Mouse (Mus musculus): ENCODE data around the gene Cracr2b. TPM values are rescaled to one million over a fixed set of nuclear protein-coding genes. Genes with fewer than 3 reads are reported as not detected.

The Cracr2b gene
- total and polyA plus RNA-seq, 2 experiments = 3.7 to 8.7 TPM

- H3K27me3 ChIP-seq (ENCODE audit: control insufficient read depth, insufficient read depth, low read length) = no peaks in the 10 kb centered on the region
- no peaks in the 10 kb centered on the region for H3K4me1 ChIP-seq (ENCODE audit: control insufficient read depth, insufficient read depth, low read length)
- no peak overlapping the region for H3K9ac ChIP-seq (ENCODE audit: low read depth, low read length)
- H3K36me3 ChIP-seq (ENCODE audit: control insufficient read depth, insufficient read depth, low read length) = no peaks in the 10 kb centered on the region
- no peak for DNase-seq (ENCODE audit: extremely low read depth, low read depth, low spot score)
- no peak overlapping the region for H3K27ac ChIP-seq (replicated peaks; ENCODE audit: insufficient read depth, low read depth, low read length)
- H3K4me3 ChIP-seq (ENCODE audit: insufficient read depth, low read depth, low read length) = no peak overlapping the region
- TF ChIP-seq CTCF (IDR thresholded peaks at IDR 0.05; ENCODE audit: low read depth, low read length) = no peak
- TF ChIP-seq POLR2A (IDR thresholded peaks at IDR 0.05; ENCODE audit: extremely low read depth, insufficient read depth, low read length) = no peak
- no peaks in the 10 kb centered on the region for H3K79me2 ChIP-seq (ENCODE audit: control insufficient read depth, insufficient read depth, low read length)
These were observed 47.3 kb downstream of the Cracr2b start for GRCm38 (mm10) chr7:141508160-141508559.

DNA sequence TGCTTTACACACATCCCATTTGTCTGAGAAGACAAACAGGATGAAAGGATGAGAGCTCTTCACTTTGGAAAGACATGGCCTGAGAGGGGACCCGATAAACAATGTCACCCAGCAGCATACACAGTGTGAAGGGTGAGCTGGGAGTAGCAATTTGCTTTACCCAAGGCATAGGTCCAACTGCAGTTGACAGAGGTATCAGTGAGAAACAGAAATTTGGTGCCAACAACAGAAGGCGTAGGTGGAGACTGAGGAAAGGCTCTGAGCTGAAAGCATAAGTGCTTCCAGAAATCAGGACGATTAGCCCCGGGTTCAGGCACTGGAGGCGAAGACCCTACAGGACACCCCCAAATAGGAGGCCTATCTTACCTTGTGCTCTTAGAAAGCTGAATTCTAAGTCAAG is 49.3 kb downstream of the Cracr2b start:
- 86% methylated on average over 5 of the region's 5 CpGs for WGBS
- no peak overlapping the region for H3K27ac ChIP-seq (replicated peaks; ENCODE audit: insufficient read depth, low read depth, low read length)
- H3K79me2 ChIP-seq (ENCODE audit: control insufficient read depth, insufficient read depth, low read length) = no peaks in the 10 kb centered on the region
- TF ChIP-seq POLR2A (IDR thresholded peaks at IDR 0.05; ENCODE audit: extremely low read depth, insufficient read depth, low read length) (no peak), CTCF (IDR thresholded peaks at IDR 0.05; ENCODE audit: low read depth, low read length) (no peak)
- H3K9ac ChIP-seq (ENCODE audit: low read depth, low read length) = no peak overlapping the region
- H3K4me1 ChIP-seq (ENCODE audit: control insufficient read depth, insufficient read depth, low read length) = no peaks in the 10 kb centered on the region
- no peak for DNase-seq (ENCODE audit: extremely low read depth, low read depth, low spot score)
- H3K27me3 ChIP-seq (ENCODE audit: control insufficient read depth, insufficient read depth, low read length) = no peaks in the 10 kb centered on the region
- H3K36me3 ChIP-seq (ENCODE audit: control insufficient read depth, insufficient read depth, low read length) = no peaks in the 10 kb centered on the region
- H3K4me3 ChIP-seq (ENCODE audit: insufficient read depth, low read depth, low read length) = no peak overlapping the region

- WGBS = 88% methylated on average over 8 of the region's 8 CpGs
- Histone ChIP-seq H3K9ac (ENCODE audit: low read depth, low read length) (no peak overlapping the region), H3K27me3 (ENCODE audit: control insufficient read depth, insufficient read depth, low read length) (no peaks in the 10 kb centered on the region), H3K79me2 (ENCODE audit: control insufficient read depth, insufficient read depth, low read length) (no peaks in the 10 kb centered on the region), H3K27ac (replicated peaks; ENCODE audit: insufficient read depth, low read depth, low read length) (no peak overlapping the region), H3K4me1 (ENCODE audit: control insufficient read depth, insufficient read depth, low read length) (no peaks in the 10 kb centered on the region), H3K36me3 (ENCODE audit: control insufficient read depth, insufficient read depth, low read length) (no peaks in the 10 kb centered on the region), H3K4me3 (ENCODE audit: insufficient read depth, low read depth, low read length) (no peak overlapping the region)
- no peak for TF ChIP-seq POLR2A (IDR thresholded peaks at IDR 0.05; ENCODE audit: extremely low read depth, insufficient read depth, low read length)
- TF ChIP-seq CTCF (IDR thresholded peaks at IDR 0.05; ENCODE audit: low read depth, low read length) = no peak
- no peak for DNase-seq (ENCODE audit: extremely low read depth, low read depth, low spot score)
These were observed 49.8 kb downstream of the Cracr2b start for GRCm38 (mm10) chr7:141510681-141511191.

Other genes starting within 250 kb of the Cracr2b start
- gene Lmntd2, start 247.0 kb upstream of the Cracr2b start, total RNA-seq (2014; rRNA removed) = 0.47 and 0.83 TPM in 2 replicates
- 1.4 and 2.2 TPM in 2 replicates for gene Lmntd2, start 247.0 kb upstream of the Cracr2b start, polyA plus RNA-seq (2012; rRNA removed)
- gene Rassf7, start 245.2 kb upstream of the Cracr2b start, total RNA-seq (2014; rRNA removed) = 21.6 and 22.5 TPM in 2 replicates
- gene Rassf7, start 245.2 kb upstream of the Cracr2b start, polyA plus RNA-seq (2012; rRNA removed) = 49.1 and 53.3 TPM in 2 replicates
- 8.1 and 12.6 TPM in 2 replicates for gene Phrf1, start 232.3 kb upstream of the Cracr2b start, total RNA-seq (2014; rRNA removed)
- 6.7 and 9.2 TPM in 2 replicates for gene Phrf1, start 232.3 kb upstream of the Cracr2b start, polyA plus RNA-seq (2012; rRNA removed)
- 22.8 and 32.2 TPM in 2 replicates for gene Irf7, start 194.6 kb upstream of the Cracr2b start, total RNA-seq (2014; rRNA removed)
- gene Irf7, start 194.6 kb upstream of the Cracr2b start, polyA plus RNA-seq (2012; rRNA removed) = 42.4 and 102 TPM in 2 replicates
- gene Cdhr5, start 184.3 kb upstream of the Cracr2b start, total RNA-seq (2014; rRNA removed) = 18.5 and 40.3 TPM in 2 replicates
- gene Cdhr5, start 184.3 kb upstream of the Cracr2b start, polyA plus RNA-seq (2012; rRNA removed) = 31.2 and 31.7 TPM in 2 replicates
- gene Sct, start 182.0 kb upstream of the Cracr2b start, total RNA-seq (2014; rRNA removed) = not detected in 2 replicates
- gene Sct, start 182.0 kb upstream of the Cracr2b start, polyA plus RNA-seq (2012; rRNA removed) = not detected in 2 replicates
- gene Drd4, start 169.1 kb upstream of the Cracr2b start, total RNA-seq (2014; rRNA removed) = not detected in 2 replicates
- not detected in 2 replicates for gene Drd4, start 169.1 kb upstream of the Cracr2b start, polyA plus RNA-seq (2012; rRNA removed)
- 3.1 and 5.8 TPM in 2 replicates for gene Deaf1, start 133.4 kb upstream of the Cracr2b start, total RNA-seq (2014; rRNA removed)
- gene Deaf1, start 133.4 kb upstream of the Cracr2b start, polyA plus RNA-seq (2012; rRNA removed) = 6.9 and 7.8 TPM in 2 replicates
- gene Tmem80, start 133.4 kb upstream of the Cracr2b start, total RNA-seq (2014; rRNA removed) = 8.9 and 10.3 TPM in 2 replicates
- gene Tmem80, start 133.4 kb upstream of the Cracr2b start, polyA plus RNA-seq (2012; rRNA removed) = 14.3 and 20.9 TPM in 2 replicates
- 17.4 and 38.5 TPM in 2 replicates for gene Eps8l2, start 122.2 kb upstream of the Cracr2b start, total RNA-seq (2014; rRNA removed)
- gene Eps8l2, start 122.2 kb upstream of the Cracr2b start, polyA plus RNA-seq (2012; rRNA removed) = 80.9 and 117 TPM in 2 replicates
- gene Taldo1, start 68.9 kb upstream of the Cracr2b start, total RNA-seq (2014; rRNA removed) = 160 and 195 TPM in 2 replicates
- gene Taldo1, start 68.9 kb upstream of the Cracr2b start, polyA plus RNA-seq (2012; rRNA removed) = 125 and 166 TPM in 2 replicates
- 15.1 and 23.5 TPM in 2 replicates for gene Gatd1, start 47.0 kb upstream of the Cracr2b start, total RNA-seq (2014; rRNA removed)
- 34.9 and 36.2 TPM in 2 replicates for gene Gatd1, start 47.0 kb upstream of the Cracr2b start, polyA plus RNA-seq (2012; rRNA removed)
- gene Cend1, start 31.6 kb upstream of the Cracr2b start, total RNA-seq (2014; rRNA removed) = 0.13 TPM in 1 of 2 replicates, not detected in the other
- gene Cend1, start 31.6 kb upstream of the Cracr2b start, polyA plus RNA-seq (2012; rRNA removed) = 0.09 and 0.10 TPM in 2 replicates
- gene Slc25a22, start 23.2 kb upstream of the Cracr2b start, total RNA-seq (2014; rRNA removed) = 26.1 and 40.7 TPM in 2 replicates
- 315 and 345 TPM in 2 replicates for gene Slc25a22, start 23.2 kb upstream of the Cracr2b start, polyA plus RNA-seq (2012; rRNA removed)
- gene Pidd1, start 17.1 kb upstream of the Cracr2b start, total RNA-seq (2014; rRNA removed) = 0.37 and 0.94 TPM in 2 replicates
- 3.8 and 4.7 TPM in 2 replicates for gene Pidd1, start 17.1 kb upstream of the Cracr2b start, polyA plus RNA-seq (2012; rRNA removed)
- 255 and 308 TPM in 2 replicates for gene Rplp2, start 13.7 kb upstream of the Cracr2b start, total RNA-seq (2014; rRNA removed)
- gene Rplp2, start 13.7 kb upstream of the Cracr2b start, polyA plus RNA-seq (2012; rRNA removed) = 265 and 286 TPM in 2 replicates
- gene Pnpla2, start 5.9 kb upstream of the Cracr2b start, total RNA-seq (2014; rRNA removed) = 22.6 and 31.7 TPM in 2 replicates
- gene Pnpla2, start 5.9 kb upstream of the Cracr2b start, polyA plus RNA-seq (2012; rRNA removed) = 83.7 and 84.8 TPM in 2 replicates
- 51.9 and 52.7 TPM in 2 replicates for gene Cd151, start 6.3 kb downstream of the Cracr2b start, total RNA-seq (2014; rRNA removed)
- 92.8 and 103 TPM in 2 replicates for gene Cd151, start 6.3 kb downstream of the Cracr2b start, polyA plus RNA-seq (2012; rRNA removed)
- gene Polr2l, start 14.0 kb downstream of the Cracr2b start, total RNA-seq (2014; rRNA removed) = 41.1 and 43.3 TPM in 2 replicates
- 42.8 and 45.7 TPM in 2 replicates for gene Polr2l, start 14.0 kb downstream of the Cracr2b start, polyA plus RNA-seq (2012; rRNA removed)
- 66.9 and 67.1 TPM in 2 replicates for gene Tspan4, start 14.1 kb downstream of the Cracr2b start, total RNA-seq (2014; rRNA removed)
- 78.1 and 135 TPM in 2 replicates for gene Tspan4, start 14.1 kb downstream of the Cracr2b start, polyA plus RNA-seq (2012; rRNA removed)
- gene Chid1, start 78.8 kb downstream of the Cracr2b start, total RNA-seq (2014; rRNA removed) = 24.2 and 30.6 TPM in 2 replicates
- 32.6 and 45.1 TPM in 2 replicates for gene Chid1, start 78.8 kb downstream of the Cracr2b start, polyA plus RNA-seq (2012; rRNA removed)
- gene Ap2a2, start 101.1 kb downstream of the Cracr2b start, total RNA-seq (2014; rRNA removed) = 42.2 and 54.0 TPM in 2 replicates
- 37.9 and 38.1 TPM in 2 replicates for gene Ap2a2, start 101.1 kb downstream of the Cracr2b start, polyA plus RNA-seq (2012; rRNA removed)
- 0.07 TPM in 1 of 2 replicates, not detected in the other for gene Muc6, start 194.2 kb downstream of the Cracr2b start, total RNA-seq (2014; rRNA removed)
- gene Muc6, start 194.2 kb downstream of the Cracr2b start, polyA plus RNA-seq (2012; rRNA removed) = not detected in 2 replicates
- not detected in 2 replicates for gene Muc2, start 229.2 kb downstream of the Cracr2b start, total RNA-seq (2014; rRNA removed)
- gene Muc2, start 229.2 kb downstream of the Cracr2b start, polyA plus RNA-seq (2012; rRNA removed) = 2.4 and 3.7 TPM in 2 replicates